Mouse (Mus musculus) liver (tissue): ENCODE measurements around the gene Ccdc187.

ENCODE experiments used
- DNase-seq: peaks from one replicate; pipeline ENCODE4 v3.0.0-alpha.2; 2020; ENCODE audit warnings: mixed read lengths

Ccdc187 gene

DNA sequence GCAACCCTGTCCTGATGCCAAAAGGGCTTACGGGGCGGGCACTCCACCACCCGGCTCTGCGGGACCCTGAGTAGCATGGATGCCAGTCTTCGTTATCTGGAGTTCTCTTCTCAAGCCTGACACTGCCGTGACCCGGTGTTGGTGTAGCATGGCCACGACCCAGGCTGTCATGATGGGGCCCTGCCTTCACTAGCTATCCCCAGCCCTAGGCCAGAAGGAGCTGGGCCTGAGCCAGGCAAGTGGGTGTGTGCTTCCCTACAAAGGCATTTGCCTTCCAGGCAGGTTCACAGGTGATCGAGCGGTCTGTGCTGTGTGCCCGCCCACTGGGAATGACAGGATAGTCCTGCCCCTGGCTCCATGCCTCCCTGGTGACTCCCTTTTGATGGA lies 21.6 kb upstream of the Ccdc187 start:
- no peak for DNase-seq

DNA sequence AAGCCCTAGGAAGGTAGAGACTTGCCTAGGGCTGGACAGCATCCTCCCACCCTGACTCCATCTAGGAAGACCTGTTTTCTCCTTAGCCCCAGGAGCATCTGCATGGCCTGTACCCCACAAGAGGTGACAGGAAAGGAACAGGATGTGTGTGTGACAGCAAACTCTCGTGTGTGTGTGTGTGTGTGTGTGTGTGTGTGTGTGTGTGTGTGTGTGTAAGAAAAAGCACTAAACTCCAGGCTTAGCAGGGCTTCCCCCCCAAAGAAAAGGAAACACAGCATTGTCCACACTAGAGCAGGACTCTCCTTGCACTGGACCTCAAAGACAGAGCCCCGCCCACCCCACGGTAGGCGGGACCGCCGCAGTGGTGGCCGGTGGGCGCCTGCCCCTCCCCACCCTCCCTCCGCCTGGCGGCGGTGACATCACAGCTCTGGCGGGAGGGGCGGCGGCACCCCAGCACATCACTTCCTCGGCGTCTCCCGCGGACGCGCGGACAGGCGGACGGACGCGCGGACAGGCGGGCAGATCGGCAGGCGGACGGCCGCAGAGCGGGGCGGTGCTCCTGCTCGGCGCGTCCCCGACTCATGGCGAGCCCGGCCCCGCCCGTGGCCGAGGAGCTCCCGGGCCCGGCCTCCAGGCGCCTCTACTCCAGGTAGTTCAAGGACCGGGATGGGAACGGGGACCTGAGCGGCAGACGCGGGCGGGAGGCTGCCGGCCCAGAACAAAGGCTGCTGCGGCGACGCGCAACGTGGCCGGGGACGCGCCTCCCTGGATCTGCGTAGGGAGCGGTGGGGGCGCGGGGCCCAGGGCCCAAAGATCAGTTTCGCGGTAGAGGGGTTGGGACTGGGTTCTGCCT lies 20.9 kb upstream of the Ccdc187 start, which contains the start of gene Gpsm1:
Gpsm1 (plus strand) TSS at position 444 of the 853 bp plus-strand sequence.
- peak; percentile 79 for DNase-seq

DNA sequence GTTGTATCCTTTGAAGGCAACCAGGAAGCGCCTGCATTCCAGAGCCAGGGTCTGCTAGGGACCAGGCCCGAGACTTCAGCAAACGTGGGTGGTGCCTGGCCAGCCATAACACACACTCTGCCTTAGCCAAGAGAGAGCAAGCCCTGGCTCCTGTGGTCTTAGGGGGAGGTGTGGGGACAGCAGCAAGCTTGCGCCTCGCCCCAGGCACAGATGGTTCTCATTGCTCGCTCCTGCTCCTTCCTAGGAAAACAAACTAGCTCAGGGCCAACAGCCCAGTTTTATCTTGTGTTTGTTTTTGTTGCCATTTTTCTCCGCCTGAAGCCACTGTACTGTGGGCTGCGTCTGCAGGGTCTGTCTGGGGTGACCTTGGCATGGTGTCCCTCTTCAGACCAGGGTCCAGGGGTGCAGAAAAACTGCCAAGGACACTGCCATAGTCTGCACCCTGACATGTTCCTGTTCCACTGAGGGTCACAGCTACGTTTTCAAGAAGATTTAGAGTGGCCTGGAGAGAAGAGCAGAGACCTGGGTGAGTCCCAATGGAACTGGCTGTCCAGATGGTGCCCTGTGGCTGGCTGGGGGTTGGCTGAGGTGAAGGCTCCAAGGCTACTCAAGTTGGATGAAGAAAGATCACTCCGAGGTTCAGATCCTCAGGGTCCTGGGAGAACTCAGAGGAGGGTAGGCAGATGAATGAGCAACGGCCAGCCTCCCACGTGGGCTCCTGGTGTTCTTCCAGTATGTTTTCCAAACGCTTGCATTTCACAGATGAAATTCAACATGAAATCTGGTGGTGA lies 20.1 kb upstream of the Ccdc187 start:
- DNase-seq, result peak; percentile 28

DNA sequence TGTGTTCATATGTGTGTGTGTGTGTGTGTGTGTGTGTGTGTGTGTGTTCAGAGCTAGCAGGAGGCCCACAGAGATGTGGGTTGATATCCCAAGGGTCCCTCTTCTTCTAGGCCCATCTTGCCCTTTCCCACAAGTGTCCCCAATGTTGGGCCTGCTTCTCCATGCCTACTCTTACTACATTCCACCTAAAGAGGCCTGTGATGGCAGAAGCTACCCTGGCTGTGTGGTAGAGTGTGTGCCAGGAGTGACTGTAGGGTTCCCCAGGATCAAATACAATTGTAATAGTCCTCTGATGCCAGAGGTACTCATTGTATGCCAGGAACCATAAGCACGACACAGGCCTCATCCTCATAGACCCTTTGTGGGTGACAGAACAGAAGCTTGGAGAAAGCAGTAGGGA lies 19.0 kb upstream of the Ccdc187 start:
- DNase-seq, result no peak

DNA sequence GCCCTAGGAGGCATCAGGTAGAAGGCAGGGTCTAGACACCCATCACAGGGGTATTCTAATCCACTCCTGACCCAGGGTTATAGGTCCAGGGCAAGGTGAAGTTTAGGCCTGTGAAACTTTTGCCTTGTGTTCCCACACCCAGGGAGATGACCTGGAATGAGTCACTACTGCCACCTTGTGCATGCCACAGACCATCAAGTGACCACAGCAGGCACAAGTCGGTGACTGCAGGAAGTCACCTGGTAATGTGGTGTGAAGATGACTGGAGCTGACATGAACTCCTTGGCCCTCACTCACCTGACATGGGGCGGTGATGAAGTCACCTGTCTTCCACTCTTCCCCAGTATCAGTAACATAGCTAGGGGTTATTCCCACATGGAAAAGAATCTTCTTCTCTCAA lies 18.5 kb upstream of the Ccdc187 start:
- no peak for DNase-seq

DNA sequence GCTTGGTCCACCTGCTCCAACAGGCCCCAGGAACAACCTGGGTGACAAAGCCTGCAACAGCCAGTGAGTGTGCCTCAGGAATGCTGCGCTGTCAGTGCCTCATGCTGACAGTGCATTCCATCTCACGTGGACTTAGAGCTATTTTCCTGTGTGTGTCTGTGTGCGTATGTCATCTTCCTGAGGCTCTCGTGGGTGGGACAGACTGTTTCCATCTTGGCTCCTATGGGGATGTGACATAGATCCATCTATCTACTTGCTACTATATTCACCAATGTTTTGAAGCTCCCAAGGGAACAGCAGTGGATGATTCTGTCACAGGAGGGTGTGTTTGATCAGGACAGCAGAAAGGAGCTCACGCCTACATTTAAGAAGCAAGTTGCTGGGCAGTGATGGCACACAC lies 17.6 kb upstream of the Ccdc187 start:
- DNase-seq, result no peak

DNA sequence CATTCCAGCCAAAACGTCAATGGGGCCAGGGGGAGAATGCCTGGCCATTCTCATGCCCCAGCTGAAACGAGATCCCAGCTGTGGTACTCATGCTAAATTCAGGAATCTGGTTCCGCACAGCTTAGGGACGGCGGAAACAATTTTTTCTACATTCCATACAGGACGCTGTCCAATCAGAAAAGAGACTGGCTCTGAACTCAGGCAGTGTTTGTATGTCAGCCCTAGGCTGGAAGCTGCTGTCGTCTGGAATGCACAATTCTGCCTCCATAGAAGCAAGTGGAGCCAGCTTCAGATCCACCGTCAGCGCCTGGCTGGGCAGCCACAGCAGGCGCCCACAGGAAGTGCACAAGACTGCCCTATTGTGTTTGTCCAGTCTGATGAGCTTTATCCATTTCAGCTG lies 15.4 kb upstream of the Ccdc187 start:
- DNase-seq, result peak; percentile 16

DNA sequence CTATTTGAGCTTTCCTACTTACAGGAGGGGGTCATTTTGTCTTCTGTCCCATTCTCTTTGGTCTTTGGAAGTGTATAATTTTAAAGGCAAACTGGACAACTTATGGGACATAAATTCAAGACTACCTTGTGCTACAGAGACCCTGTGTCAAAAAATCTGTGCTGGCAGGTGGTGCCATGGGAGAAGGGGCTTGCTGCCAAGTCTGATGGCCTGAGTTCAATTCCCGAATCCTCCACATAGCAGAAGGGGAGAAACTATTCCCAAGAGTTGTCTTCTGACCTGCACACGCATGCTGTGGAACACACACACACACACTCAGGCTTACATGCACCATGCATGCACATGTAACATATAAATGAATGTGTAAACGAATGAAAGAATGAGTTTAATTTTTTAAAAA lies 12.3 kb upstream of the Ccdc187 start:
- DNase-seq, result no peak

DNA sequence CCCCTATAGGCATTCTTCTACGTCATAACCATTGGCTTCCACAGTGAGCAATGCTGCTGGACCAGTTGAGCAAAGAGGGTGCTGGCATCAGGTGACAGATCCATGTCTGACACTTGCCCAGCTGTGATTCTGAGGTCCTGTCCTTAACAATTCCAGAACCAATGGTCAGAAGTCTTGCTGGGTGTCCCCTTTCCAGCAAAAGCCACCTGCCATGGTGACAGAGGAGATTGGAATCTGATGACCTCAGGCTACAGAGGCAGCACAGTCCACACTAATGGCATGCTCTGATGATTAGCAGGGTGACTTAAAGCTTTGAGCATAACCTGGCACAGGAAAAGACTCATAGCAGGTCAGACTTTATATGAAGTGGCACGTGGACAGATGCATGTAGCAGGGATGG lies 11.2 kb upstream of the Ccdc187 start:
- DNase-seq, result no peak

DNA sequence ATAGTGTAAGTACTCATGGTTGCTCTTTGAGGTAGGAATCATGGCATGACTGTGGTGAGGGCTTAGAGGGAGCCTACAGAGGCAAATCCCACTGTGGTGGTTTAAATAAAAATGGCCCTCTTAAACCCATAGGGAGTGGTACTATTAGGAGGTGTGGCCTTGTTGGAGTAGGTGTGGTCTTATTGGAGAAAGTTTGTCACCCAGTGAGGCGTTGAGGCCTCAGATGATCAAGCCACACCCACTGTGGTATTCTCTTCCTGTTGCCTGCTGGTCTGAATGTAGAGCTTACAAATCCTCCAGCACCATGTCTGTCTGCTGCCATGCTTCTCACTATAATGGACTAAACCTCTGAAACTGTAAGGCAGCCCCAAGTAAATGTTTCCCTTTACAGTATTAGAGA lies 10.4 kb upstream of the Ccdc187 start:
- no peak for DNase-seq

DNA sequence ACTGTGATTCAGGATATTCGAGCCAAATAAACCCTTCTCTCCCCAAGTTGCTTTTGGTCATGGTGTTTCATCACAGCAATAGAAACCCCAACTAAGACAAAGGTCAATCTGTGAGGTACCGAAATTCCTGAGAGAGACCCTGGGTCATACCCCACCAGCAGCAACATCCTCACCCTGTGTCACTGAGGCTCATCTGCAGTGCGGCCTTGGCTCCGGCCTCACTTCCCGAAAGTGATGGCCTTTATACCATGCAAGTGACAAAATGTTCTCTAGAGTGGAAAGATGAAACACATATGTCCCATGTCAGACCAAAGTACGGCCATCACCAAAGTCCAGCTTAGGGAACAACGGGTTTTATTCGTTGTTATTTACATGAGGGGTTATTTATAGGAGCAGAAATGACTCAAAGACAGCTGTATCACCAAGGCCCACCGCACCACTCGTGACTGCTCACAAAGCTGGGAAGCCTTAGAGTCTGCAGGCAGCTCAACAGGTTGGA lies 7.7 kb upstream of the Ccdc187 start:
- no peak for DNase-seq

DNA sequence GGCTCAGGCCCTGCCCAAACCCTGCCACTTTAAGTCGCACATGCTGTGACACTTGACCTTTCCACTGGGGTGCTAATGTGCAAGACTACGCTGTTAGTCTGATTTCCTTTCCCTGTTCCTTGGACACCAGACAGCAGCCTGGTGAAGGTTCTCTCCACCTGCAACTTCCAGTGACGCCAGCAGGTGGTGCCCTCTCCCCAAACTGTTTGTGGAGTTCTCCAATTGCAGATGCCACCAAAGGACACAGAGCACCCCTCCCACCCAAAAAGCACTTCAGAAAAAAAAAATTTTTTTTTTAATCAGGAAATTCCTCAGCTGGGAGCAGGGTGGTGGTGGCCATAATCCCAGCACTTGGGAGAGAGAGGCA lies 6.4 kb upstream of the Ccdc187 start:
- peak; percentile 75 for DNase-seq

DNA sequence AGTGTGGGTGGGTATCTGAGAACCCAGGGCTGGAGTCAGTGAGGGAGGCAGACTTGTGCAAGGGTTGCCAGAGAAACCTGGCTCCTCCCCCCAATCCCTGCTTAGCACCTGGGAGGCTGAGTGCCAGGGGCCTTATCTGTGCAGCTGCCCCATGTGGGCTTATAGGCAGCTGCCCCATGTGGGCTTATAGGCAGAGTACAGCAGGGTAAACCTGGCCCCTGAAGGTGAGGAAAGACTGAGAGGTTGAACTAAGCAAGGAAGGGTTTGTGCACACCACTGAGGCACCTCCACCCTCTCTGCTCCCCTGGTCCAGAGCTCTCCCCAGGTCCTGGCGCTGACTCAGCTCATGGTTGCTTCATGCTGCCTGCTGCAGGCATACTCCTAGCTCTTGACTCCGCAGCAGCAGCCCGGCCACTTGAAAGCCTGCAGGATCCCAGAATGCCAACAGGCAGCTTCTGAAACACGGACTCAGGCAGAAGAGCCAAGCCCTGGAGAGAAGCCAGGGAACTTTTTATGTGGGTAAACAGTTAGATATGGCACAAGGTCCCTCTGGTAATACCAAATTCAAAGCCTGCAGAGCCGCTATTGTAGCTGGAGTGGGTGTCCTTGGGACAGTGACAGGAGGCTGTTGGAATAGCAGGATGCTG lies 5.9 kb upstream of the Ccdc187 start:
- DNase-seq, result peak; percentile 17

DNA sequence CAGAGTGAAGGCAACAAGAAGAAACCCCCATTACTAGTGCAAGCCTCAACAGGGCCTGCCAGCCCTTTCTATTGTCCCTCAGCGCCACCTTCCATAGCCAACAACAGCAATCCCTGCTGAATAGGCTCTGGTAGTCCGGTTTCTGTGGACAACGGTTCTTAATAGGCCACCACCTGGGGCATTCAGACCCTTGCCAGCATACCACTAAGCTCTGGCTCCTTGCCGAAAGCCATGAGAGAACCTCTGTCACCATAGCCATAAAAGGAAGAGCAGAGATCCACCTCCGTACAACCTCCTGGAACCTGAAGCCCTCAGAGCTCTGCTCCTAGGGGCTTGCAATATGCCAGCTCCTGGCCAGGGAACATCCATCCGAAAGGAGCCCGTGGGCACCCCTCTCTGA lies 5.0 kb upstream of the Ccdc187 start:
- DNase-seq, result no peak

DNA sequence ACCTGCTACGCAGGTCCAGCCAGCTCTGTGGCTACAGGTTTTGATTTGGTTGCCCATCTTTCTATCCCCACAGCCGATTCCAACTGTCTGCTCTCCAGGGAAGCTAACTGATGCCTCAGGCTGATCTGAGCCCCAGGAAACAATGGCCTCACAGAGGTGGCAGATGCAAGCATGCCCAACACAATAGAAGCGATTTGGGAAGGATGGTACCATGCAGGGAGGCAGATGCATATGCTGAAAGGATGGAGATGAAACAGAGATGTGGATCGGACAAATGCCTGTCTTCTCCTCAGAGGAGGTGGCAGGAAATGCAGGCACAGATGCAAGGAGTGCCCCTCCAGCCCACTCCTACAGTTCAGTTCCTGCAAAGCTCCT lies 4.5 kb upstream of the Ccdc187 start:
- no peak for DNase-seq

DNA sequence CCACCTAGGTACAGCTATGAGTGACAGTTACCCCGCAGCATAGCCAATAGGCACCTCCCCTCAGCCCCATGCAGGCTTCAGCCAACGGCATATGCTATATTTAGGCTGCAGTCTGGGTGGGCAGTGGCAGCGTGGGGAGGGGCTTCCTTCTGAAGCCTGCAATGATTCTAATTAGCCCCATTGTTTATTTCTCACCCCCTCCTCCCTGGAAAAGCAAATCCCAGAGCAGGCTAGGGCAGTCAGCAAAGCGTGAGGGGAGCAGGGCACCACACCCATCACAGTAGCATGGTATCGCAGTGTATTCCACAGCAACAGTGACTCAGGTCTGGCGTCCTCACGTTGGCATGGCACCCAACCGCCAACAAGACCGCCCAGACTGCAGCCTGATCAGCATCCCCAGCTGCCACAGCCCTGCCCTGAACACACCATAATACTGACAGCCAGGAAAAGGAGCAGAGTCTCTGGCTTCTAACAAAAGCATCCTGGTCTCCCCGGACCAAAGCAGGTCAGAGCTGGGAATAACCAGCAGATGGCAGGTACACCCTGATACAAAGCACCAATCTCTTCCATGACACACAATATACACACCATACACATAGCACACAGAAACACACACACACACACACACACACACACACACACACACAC lies 4.0 kb upstream of the Ccdc187 start:
- DNase-seq, result peak; percentile 18

DNA sequence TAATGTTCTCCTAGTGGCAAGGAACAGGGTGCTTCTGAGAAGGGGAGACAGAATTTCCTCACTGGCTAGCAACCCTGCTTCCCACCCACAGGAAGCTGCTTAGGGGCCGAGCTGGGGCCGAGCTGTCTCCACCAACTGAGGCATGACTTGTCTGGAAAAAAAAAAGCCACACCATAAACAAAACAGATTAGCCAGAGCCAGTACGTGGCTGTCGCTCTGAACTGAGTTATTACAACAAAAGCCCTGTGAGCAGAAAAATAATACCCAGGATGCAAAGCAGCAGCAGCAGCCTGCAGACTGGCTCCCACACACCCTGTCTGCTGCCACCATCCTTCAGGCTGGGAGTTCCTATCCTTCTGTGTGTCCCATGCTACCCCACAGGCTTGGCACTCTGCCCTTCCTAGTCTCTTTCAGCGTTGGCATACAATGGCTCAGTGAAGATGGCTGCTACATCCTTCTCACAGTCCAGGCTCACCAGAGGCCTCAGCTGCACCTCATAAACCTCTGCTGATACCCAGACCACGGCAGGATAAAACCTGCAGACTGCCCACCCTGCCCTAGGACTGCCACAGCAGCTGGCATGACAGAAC lies 2.3 kb upstream of the Ccdc187 start:
- DNase-seq, result no peak

DNA sequence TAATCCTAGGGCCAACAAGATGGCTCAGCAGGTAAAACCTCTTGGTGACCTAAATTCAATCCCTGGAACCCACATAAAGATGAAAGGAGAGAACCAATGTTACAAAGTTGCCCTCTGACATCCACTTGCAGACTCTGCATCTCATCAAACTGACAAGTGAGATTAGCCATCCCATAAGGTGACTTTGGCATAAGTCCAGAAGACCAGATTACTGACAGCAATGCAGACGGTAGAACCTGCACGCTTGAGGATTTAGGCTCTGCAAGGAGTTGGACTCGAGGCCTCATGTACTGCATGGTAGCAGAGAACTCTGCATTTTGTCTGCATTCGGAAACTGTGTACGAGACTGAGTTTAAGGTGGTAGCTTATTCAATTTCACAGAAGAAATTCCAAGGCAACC lies 4.2 kb downstream of the Ccdc187 start:
- DNase-seq, result no peak

DNA sequence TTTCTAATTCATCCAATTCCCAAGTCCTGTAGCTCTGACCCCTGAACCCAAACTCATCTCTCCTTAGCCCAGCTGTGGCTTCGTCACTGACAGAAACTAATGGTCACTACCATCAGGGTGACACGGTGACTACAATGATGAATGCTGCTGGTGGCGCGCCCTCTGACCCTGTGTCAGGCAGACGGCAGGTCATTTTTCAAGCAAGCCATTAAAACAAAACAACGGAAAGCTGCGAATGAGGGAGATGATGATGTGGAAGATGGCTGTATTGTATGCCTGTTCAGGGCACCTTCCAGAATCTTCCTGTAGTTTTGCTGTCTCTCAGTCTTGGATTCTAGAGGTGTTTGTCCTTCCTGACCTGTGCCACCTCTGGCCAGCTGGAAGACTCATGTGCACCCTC lies 8.0 kb downstream of the Ccdc187 start:
- DNase-seq, result no peak

DNA sequence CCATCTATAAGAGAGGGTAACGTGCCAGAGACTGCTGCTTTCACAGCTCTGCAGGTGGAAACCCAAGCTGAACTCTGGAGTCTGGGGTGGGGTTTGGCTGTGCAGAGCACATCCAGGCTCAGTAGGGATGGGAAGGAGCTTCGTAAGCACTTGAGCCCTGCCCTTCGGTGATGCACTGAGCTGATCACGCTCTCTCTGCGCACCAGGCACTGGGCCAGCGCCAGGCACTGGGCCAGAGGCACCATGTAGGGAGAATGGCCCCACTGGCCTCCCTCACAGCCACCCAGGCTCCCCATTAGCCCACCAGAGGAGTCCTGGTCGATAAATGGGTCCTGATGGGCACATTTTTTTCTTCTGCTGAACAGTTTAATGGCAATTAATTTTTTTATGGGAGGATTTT lies 8.6 kb downstream of the Ccdc187 start:
- no peak for DNase-seq

DNA sequence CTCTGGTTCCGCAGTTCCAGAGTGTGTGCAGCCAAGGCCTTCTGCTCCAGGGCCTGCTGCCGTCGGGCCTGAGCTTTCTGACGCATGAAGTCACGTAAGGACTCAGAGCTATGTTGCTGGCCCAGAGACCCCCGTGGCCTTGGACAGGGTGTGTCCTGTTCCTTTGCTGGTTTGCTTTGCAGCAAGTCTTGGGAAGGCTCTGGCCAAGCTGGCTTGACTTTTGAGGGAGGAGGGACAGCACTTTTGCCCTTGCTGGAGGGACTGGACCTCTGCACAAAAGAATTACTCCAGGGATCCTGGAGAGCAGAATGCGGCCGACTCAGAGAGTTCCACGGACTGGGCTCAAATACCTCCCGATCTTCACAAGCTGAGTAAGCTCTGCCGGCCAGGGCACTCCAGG lies 13.8 kb downstream of the Ccdc187 start:
- DNase-seq, result no peak

DNA sequence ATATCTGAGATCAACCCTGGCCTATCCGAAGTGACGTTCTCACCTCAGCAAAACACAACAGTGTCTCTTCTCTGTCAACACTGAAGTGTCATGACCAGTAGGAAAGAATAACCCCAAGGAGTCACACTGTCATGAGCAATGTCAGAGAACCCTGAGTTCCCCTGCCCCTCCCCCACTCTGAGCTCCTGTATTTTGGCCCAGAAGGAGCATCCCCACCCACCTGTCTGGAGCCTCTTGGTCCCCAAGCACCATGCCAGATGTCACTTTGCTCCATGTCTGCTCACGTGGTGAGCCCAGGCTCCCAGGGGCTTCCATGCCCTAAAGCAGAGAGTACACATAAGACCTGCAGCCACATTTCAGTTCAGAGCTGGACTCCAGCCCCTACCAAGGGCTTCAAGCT lies 14.6 kb downstream of the Ccdc187 start:
- no peak for DNase-seq

DNA sequence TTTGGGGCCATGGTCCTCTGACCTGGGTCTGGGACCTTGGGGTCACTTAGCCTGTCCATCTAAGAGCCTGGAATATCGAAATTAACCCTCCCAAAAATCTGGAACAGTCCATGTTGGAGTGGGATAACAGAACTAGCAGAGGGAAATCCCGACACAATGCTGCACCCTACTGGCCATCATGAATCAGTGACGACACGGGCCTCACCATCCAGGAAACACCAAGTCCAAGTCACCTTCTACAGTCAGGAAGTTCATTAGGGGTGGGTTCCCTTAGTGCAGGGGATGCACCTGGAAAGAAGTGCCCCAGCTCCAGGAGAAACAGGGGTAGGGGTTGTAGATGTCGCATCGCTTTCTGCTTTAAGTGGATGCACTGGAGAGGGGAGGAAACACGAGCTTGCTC lies 20.7 kb downstream of the Ccdc187 start:
- DNase-seq, result peak; percentile 33
